Mouse (Mus musculus) C2C12 (cell line): ENCODE measurements around the gene Enam.

Source experiments
- CEBPB ChIP-seq: IDR thresholded peaks from one replicate; pipeline ENCODE4 v1.6.1; 2011; ENCODE audit warnings: low read depth, mild to moderate bottlenecking, control low read depth, moderate library complexity
- CTCF ChIP-seq: IDR thresholded peaks from one replicate; pipeline ENCODE4 v1.5.1; 2011; ENCODE audit not compliant: control insufficient read depth, insufficient read depth, insufficient read length
- MAX ChIP-seq: IDR thresholded peaks from one replicate; pipeline ENCODE4 v1.6.1; 2011; ENCODE audit warnings: mild to moderate bottlenecking, control low read depth
- MYOD1 ChIP-seq: IDR thresholded peaks from one replicate; pipeline ENCODE4 v1.6.1; 2011; ENCODE audit warnings: low read depth; ENCODE audit not compliant: control insufficient read depth, insufficient read length
- MYOG ChIP-seq: IDR thresholded peaks from one replicate; pipeline ENCODE4 v1.6.1; 2011; ENCODE audit not compliant: control insufficient read depth, insufficient read length; ENCODE audit errors: extremely low read depth
- USF1 ChIP-seq: IDR thresholded peaks from one replicate; pipeline ENCODE4 v1.6.1; 2011; ENCODE audit warnings: low read depth, mild to moderate bottlenecking, control low read depth, moderate library complexity

DNA sequence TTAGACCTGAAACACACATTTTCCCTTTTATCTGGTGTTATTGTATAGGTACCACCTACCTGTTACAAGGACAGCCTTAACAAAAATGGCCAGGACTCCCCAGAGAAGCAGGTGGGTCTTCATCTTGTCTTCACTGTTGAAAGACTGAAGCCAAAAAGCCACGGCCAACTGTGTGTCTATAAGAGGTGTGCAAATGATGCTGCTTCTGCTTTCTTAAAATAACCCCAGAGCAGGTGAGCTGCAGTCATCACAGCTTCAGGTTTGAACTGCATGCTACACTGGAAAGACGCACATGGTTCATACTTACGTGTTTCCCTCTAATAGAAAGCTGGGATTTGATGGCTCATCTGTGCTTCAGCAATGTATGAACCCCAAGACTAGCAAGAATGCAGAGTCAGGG is 39.9 kb downstream of the Enam start, which contains the start of gene Jchain:
- TF ChIP-seq USF1 (no peak), CTCF (no peak), MYOD1 (no peak), CEBPB (no peak), MYOG (no peak), MAX (no peak)
